Mouse (Mus musculus) CH12.LX (cell line): ENCODE measurements at regions not wholly inside any gene's neighbourhood (a gene's known extent, or its start where the extent isn't known, plus 50 kb on each side); places are given as distances from the start of the nearest gene placed in this dataset.

Experiments used
- CTCF ChIP-seq, 2 experiments: IDR thresholded peaks in 1 of 2; conservative IDR thresholded peaks in 1 of 2; 2 replicates each; pipeline ENCODE4 v1.5.1; 2011 to 2012; ENCODE audit warnings: low read depth in 2 of 2, low read length in 2 of 2, improper control_type of control experiment in 1 of 2, inconsistent platforms in 1 of 2, mild to moderate bottlenecking in 1 of 2, moderate library complexity in 1 of 2
- EP300 ChIP-seq: IDR thresholded peaks from 2 replicates; pipeline ENCODE4 v1.6.1; 2011; ENCODE audit warnings: low read length, improper control_type of control experiment
- MAX ChIP-seq: IDR thresholded peaks from 2 replicates; pipeline ENCODE4 v1.6.1; 2011; ENCODE audit warnings: low read length, improper control_type of control experiment
- MXI1 ChIP-seq: IDR thresholded peaks from 2 replicates; pipeline ENCODE4 v1.6.1; 2011; ENCODE audit warnings: mild to moderate bottlenecking, low read depth, low read length, improper control_type of control experiment
- PAX5 ChIP-seq: IDR thresholded peaks from 2 replicates; pipeline ENCODE4 v1.6.1; 2012; ENCODE audit warnings: low read length, inconsistent platforms, mixed read lengths
- POLR2A ChIP-seq: IDR thresholded peaks from 2 replicates; pipeline ENCODE4 v1.6.1; 2011; ENCODE audit warnings: low read depth, mild to moderate bottlenecking, improper control_type of control experiment, low read length
- RCOR1 ChIP-seq: conservative IDR thresholded peaks from 2 replicates; pipeline ENCODE4 v1.6.1; 2012; ENCODE audit warnings: low read depth, mild to moderate bottlenecking, inconsistent platforms, low read length, improper control_type of control experiment
- SIN3A ChIP-seq: IDR thresholded peaks from 2 replicates; pipeline ENCODE4 v1.6.1; 2012; ENCODE audit warnings: low read length, improper control_type of control experiment, inconsistent platforms
- TCF12 ChIP-seq: IDR thresholded peaks from 2 replicates; pipeline ENCODE4 v1.6.1; 2014; ENCODE audit warnings: low read depth, mild to moderate bottlenecking, inconsistent platforms, low read length, improper control_type of control experiment
- ZC3H11A ChIP-seq: IDR thresholded peaks from 2 replicates; pipeline ENCODE4 v1.6.1; 2012; ENCODE audit warnings: low read depth, mild to moderate bottlenecking, inconsistent platforms, low read length, improper control_type of control experiment
- ZNF384 ChIP-seq: IDR thresholded peaks from 2 replicates; pipeline ENCODE4 v1.6.1; 2012; ENCODE audit warnings: low read depth, low read length, improper control_type of control experiment, inconsistent platforms

GRCm38 (mm10) chr7:121563526-121563925, 143.5 kb downstream of the Usp31 start:
- TF ChIP-seq TCF12 (no peak), CTCF (conservative IDR thresholded peaks at IDR 0.05 in 1 of 2, IDR thresholded peaks at IDR 0.05 in 1 of 2; ENCODE audit: low read depth in 2 of 2, low read length in 2 of 2) (peak; percentile 35 to 82; a peak in 3 of 4 replicates), SIN3A (no peak), ZNF384 (no peak), MAX (no peak), PAX5 (no peak), POLR2A (no peak), MXI1 (no peak), ZC3H11A (0 out of 2 replicates have a peak, but pooled peaks have one; percentile 11), RCOR1 (no peak), EP300 (no peak)
